Mouse (Mus musculus) adrenal gland, adult 10 weeks (tissue): ENCODE data around the gene Cisd2. TPM values are rescaled to one million over a fixed set of nuclear protein-coding genes. Genes with fewer than 3 reads are reported as not detected.

Experiments
- polyA plus RNA-seq: library from polyadenylated mRNA; stranded (reverse); fragments of 350-450 nt; fragmentation: Illumina TruSeq; extraction: RNeasy Lipid Tissue Mini Kit (QIAGEN cat#74804); gene quantifications from one replicate; pipeline ENCODE4 v1.2.3, GENCODE M21; 2014; ENCODE audit warnings: low read depth, low replicate concordance

The Cisd2 gene
- polyA plus RNA-seq: 109 TPM

GRCm38 (mm10) chr3:135423608-135424212 is at the start of gene Cisd2:
TSS of gene Cisd2 (minus strand) at chr3:135423925.

DNA sequence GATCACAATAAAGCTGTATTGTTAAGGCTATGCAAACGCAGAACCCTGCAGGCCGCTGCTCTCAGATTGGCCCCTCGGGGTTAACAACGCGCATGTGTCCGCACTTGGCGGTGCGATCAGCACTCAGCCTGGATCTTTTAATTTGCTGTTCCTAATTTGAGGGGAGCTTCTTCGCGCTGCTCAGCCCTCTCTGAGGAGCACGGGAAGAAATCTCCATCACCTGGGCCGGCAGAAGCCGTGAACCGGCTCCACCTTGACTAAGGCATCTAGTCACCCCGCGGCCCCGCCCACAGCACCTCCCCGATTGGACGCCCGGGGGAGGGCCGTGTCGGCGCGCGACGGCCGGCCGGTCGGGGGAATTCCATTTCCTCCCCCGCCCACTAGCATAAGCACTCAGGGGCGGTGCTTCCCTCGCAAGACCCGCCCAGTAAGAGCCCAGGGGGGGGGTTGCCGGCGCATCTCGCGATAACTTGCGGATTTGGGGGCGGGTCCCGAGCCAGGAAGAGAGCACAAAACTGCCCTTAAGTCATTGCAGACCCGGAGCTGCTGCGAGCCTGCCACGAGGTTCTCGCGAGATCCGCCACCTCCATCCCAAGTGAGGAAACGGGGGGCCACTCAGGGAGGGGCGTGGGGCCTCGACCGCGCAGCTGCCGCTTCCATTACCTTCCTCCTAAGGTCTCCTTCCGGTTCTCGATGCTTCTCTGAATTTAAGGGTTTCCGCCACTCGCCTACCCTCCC is 14.2 kb upstream of the Cisd2 start, which contains the start of gene Ube2d3:
Ube2d3 (plus strand) TSS at position 392 of the 738 bp plus-strand sequence.

Other genes starting within 250 kb of the Cisd2 start
- gene Cenpe, start 211.4 kb downstream of the Cisd2 start, polyA plus RNA-seq: 5.1 TPM
- gene Bdh2, start 142.7 kb downstream of the Cisd2 start, polyA plus RNA-seq: 0.93 TPM
- gene Slc9b2, start 116.2 kb downstream of the Cisd2 start, polyA plus RNA-seq: 0.35 TPM
- gene Slc9b1, start 75.9 kb downstream of the Cisd2 start, polyA plus RNA-seq: not detected
- gene Ube2d3, start 14.2 kb upstream of the Cisd2 start, polyA plus RNA-seq: 1,733 TPM
- 11.4 TPM for gene Manba, start 61.7 kb upstream of the Cisd2 start, polyA plus RNA-seq